Mouse (Mus musculus): Measurements from ENCODE around the gene Rab3gap2. TPM values are rescaled to one million over a fixed set of nuclear protein-coding genes. Genes with fewer than 3 reads are reported as not detected.

Gene Rab3gap2
- total and polyA plus RNA-seq, 3 experiments, result 22.7 to 39.1 (median 24.0) TPM

- dilution Hi-C loops (cut with MboI; ENCODE audit: extremely low pct_ligation_motif_present, extremely low pct_unique_long_range_greater_than_20kb, low sequenced_read_pairs), result no loop called here
- no peak overlapping the region for H3K4me3 ChIP-seq (replicated peaks in 1 of 3; ENCODE audit: low read depth in 2 of 3, low read length in 2 of 3, poor library complexity in 1 of 3)
- H3K9me3 ChIP-seq (replicated peaks; ENCODE audit: low read length), result no peaks in the 10 kb centered on the region
- TF ChIP-seq E2F4 (IDR thresholded peaks at IDR 0.05; ENCODE audit: insufficient replicate concordance, low read depth, low read length), result no peak
- no peak for TF ChIP-seq EP300 (IDR thresholded peaks at IDR 0.05; ENCODE audit: low read length)
- H3K9ac ChIP-seq (ENCODE audit: insufficient read depth, low read depth), result no peak overlapping the region
- H3K27me3 ChIP-seq (replicated peaks), result no peaks in the 10 kb centered on the region
- in situ Hi-C loops (cut with MboI; ENCODE audit: low pct_ligation_motif_present, low pct_unique_long_range_greater_than_20kb, low sequenced_read_pairs), result no loop called here
- H3K4me1 ChIP-seq (ENCODE audit: control insufficient read depth in 1 of 2, insufficient read depth in 2 of 2), result peaks cover 0 to 2% of the 10 kb centered on the region in 2 experiments; a peak in 1 of 4 replicates
- DNase-seq (ENCODE audit: extremely low read depth), result no peak
- peaks cover 62 to 88% of the 10 kb centered on the region in 2 experiments for H3K36me3 ChIP-seq (replicated peaks in 1 of 2; ENCODE audit: control insufficient read depth in 1 of 2, insufficient read depth in 1 of 2, low read length in 1 of 2)
- no peak overlapping the region for H3K27ac ChIP-seq (ENCODE audit: insufficient read depth, low read depth)
- H3K4me2 ChIP-seq (ENCODE audit: insufficient read depth, low read depth, poor library complexity, severe bottlenecking), result no peak overlapping the region
- no peaks in the 10 kb centered on the region for H3K79me2 ChIP-seq (replicated peaks; ENCODE audit: control insufficient read depth, extremely low read depth, insufficient read depth, poor library complexity, severe bottlenecking)
These were observed 48.4 kb downstream of the Rab3gap2 start for GRCm38 (mm10) chr1:185252351-185252750.

GRCm38 (mm10) chr1:185253140-185253892 lies 49.4 kb downstream of the Rab3gap2 start:
- Histone ChIP-seq H3K79me2 (replicated peaks; ENCODE audit: control insufficient read depth, extremely low read depth, insufficient read depth, poor library complexity, severe bottlenecking) (no peaks in the 10 kb centered on the region), H3K9ac (ENCODE audit: insufficient read depth, low read depth) (no peak overlapping the region), H3K9me3 (replicated peaks; ENCODE audit: low read length) (no peaks in the 10 kb centered on the region), H3K4me3 (replicated peaks in 1 of 3; ENCODE audit: low read depth in 2 of 3, low read length in 2 of 3, poor library complexity in 1 of 3) (no peak overlapping the region), H3K36me3 (replicated peaks in 1 of 2; ENCODE audit: control insufficient read depth in 1 of 2, insufficient read depth in 1 of 2, low read length in 1 of 2) (peaks cover 56 to 85% of the 10 kb centered on the region in 2 experiments), H3K27ac (ENCODE audit: insufficient read depth, low read depth) (no peak overlapping the region), H3K4me1 (ENCODE audit: control insufficient read depth in 1 of 2, insufficient read depth in 2 of 2) (no peaks in the 10 kb centered on the region), H3K4me2 (ENCODE audit: insufficient read depth, low read depth, poor library complexity, severe bottlenecking) (no peak overlapping the region), H3K27me3 (replicated peaks) (no peaks in the 10 kb centered on the region)
- in situ Hi-C loops (cut with MboI; ENCODE audit: low pct_ligation_motif_present, low pct_unique_long_range_greater_than_20kb, low sequenced_read_pairs) (no loop called here), dilution Hi-C loops (cut with MboI; ENCODE audit: extremely low pct_ligation_motif_present, extremely low pct_unique_long_range_greater_than_20kb, low sequenced_read_pairs) (no loop called here)
- TF ChIP-seq ZC3H11A (IDR thresholded peaks at IDR 0.05; ENCODE audit: low read depth, low read length), result no peak
- DNase-seq (ENCODE audit: extremely low read depth), result no peak

GRCm38 (mm10) chr1:185255336-185255735 lies 51.4 kb downstream of the Rab3gap2 start:
- no peak overlapping the region for H3K4me2 ChIP-seq (ENCODE audit: insufficient read depth, low read depth, poor library complexity, severe bottlenecking)
- no peak overlapping the region for H3K9ac ChIP-seq (ENCODE audit: insufficient read depth, low read depth)
- H3K36me3 ChIP-seq (replicated peaks in 1 of 2; ENCODE audit: control insufficient read depth in 1 of 2, insufficient read depth in 1 of 2, low read length in 1 of 2), result peaks cover 49 to 85% of the 10 kb centered on the region in 2 experiments
- TF ChIP-seq MYC (IDR thresholded peaks at IDR 0.05; ENCODE audit: low read depth, low read length) (no peak), TCF12 (IDR thresholded peaks at IDR 0.05; ENCODE audit: low read depth, low read length) (no peak), USF2 (conservative IDR thresholded peaks at IDR 0.05; ENCODE audit: low read depth, low read length) (no peak), KAT2A (IDR thresholded peaks at IDR 0.05; ENCODE audit: insufficient replicate concordance, low read length) (no peak), NRF1 (IDR thresholded peaks at IDR 0.05; ENCODE audit: low read depth, low read length) (no peak), ZKSCAN1 (IDR thresholded peaks at IDR 0.05; ENCODE audit: borderline replicate concordance, low read depth, low read length) (no peak), JUND (conservative IDR thresholded peaks at IDR 0.05; ENCODE audit: low read depth, low read length) (no peak), SIN3A (IDR thresholded peaks at IDR 0.05; ENCODE audit: low read length) (no peak), ZNF384 (IDR thresholded peaks at IDR 0.05; ENCODE audit: low read depth, low read length) (no peak), RCOR1 (conservative IDR thresholded peaks at IDR 0.05; ENCODE audit: low read depth, low read length) (no peak), CHD2 (IDR thresholded peaks at IDR 0.05; ENCODE audit: low read length) (no peak), IRF4 (IDR thresholded peaks at IDR 0.05; ENCODE audit: low read depth, low read length) (no peak), POLR2AphosphoS2 (IDR thresholded peaks at IDR 0.05; ENCODE audit: low read depth, low read length) (no peak), CTCF (conservative IDR thresholded peaks at IDR 0.05 in 1 of 2, IDR thresholded peaks at IDR 0.05 in 1 of 2; ENCODE audit: low read depth in 2 of 2, low read length in 2 of 2) (no peak), ZC3H11A (IDR thresholded peaks at IDR 0.05; ENCODE audit: low read depth, low read length) (no peak), MXI1 (IDR thresholded peaks at IDR 0.05; ENCODE audit: low read depth, low read length) (no peak), HCFC1 (IDR thresholded peaks at IDR 0.05; ENCODE audit: low read depth, low read length) (no peak), UBTF (IDR thresholded peaks at IDR 0.05; ENCODE audit: low read depth, low read length) (no peak)
- no peak for DNase-seq (ENCODE audit: extremely low read depth)
- dilution Hi-C loops (cut with MboI; ENCODE audit: extremely low pct_ligation_motif_present, extremely low pct_unique_long_range_greater_than_20kb, low sequenced_read_pairs), result no loop called here
- no peaks in the 10 kb centered on the region for H3K27me3 ChIP-seq (replicated peaks)
- in situ Hi-C loops (cut with MboI; ENCODE audit: low pct_ligation_motif_present, low pct_unique_long_range_greater_than_20kb, low sequenced_read_pairs), result no loop called here
- H3K27ac ChIP-seq (ENCODE audit: insufficient read depth, low read depth), result no peak overlapping the region
- H3K4me3 ChIP-seq (replicated peaks in 1 of 3; ENCODE audit: low read depth in 2 of 3, low read length in 2 of 3, poor library complexity in 1 of 3), result no peak overlapping the region
- no peaks in the 10 kb centered on the region for H3K79me2 ChIP-seq (replicated peaks; ENCODE audit: control insufficient read depth, extremely low read depth, insufficient read depth, poor library complexity, severe bottlenecking)
- no peaks in the 10 kb centered on the region for H3K4me1 ChIP-seq (ENCODE audit: control insufficient read depth in 1 of 2, insufficient read depth in 2 of 2)
- H3K9me3 ChIP-seq (replicated peaks; ENCODE audit: low read length), result no peaks in the 10 kb centered on the region
